Mouse (Mus musculus) left cerebral cortex, adult 2 months (tissue): ENCODE results near the gene Stk38l. TPM values are rescaled to one million over a fixed set of nuclear protein-coding genes. Genes with fewer than 3 reads are reported as not detected.

ENCODE experiments used
- DNase-seq, 2 experiments: peaks; one replicate each; pipeline ENCODE4 v3.0.0; 2021 to 2022; ENCODE audit warnings: low spot score in 2 of 2, mixed read lengths in 1 of 2; ENCODE audit errors: extremely low spot score in 1 of 2
- H3K27ac ChIP-seq: fragments of 200-600 bp; 2 replicates; pipeline ENCODE4 v1.8.1; 2022
- H3K4me3 ChIP-seq: fragments of 200-600 bp; 2 replicates; pipeline ENCODE4 v1.8.1; 2022
- CTCF ChIP-seq: fragments of 200-600 bp; IDR thresholded peaks from 2 replicates; pipeline ENCODE4 v1.8.1; 2022; ENCODE audit warnings: antibody characterized with exemption, mild to moderate bottlenecking, moderate library complexity
- intact Hi-C: fragments of 180-260 bp; cut with DNase I; formaldehyde crosslinking; loops from one replicate; pipeline ENCODE4 v1.15.1; 2025
- total RNA-seq, 2 experiments: library from RNA; stranded (reverse); gene quantifications; 2 replicates each; pipeline ENCODE4 v1.2.3; 2021

Stk38l gene
- total RNA-seq, 2 experiments from 2014 or later: 25.7 to 26.3 TPM

GRCm38 (mm10) chr6:146793527-146793926, 68.7 kb downstream of the Stk38l start:
- TF ChIP-seq CTCF: no peak
- intact Hi-C loops: no loop called here
- no peak overlapping the region for H3K27ac ChIP-seq
- DNase-seq: no peak
- no peak overlapping the region for H3K4me3 ChIP-seq

GRCm38 (mm10) chr6:146795166-146795923, 70.5 kb downstream of the Stk38l start:
- TF ChIP-seq CTCF: no peak; the same call in 1 of the 2 replicates
- DNase-seq: no peak
- H3K27ac ChIP-seq: no peak overlapping the region
- peak overlapping the region; percentile 56 for H3K4me3 ChIP-seq
- intact Hi-C loops: no loop called here

- H3K27ac ChIP-seq: peak within 1 kb of the TSS; percentile 53; the same call in 1 of the 2 replicates
- intact Hi-C loops: no loop called here
- peak within 1 kb of the TSS; percentile 56 for H3K4me3 ChIP-seq
- no peak for TF ChIP-seq CTCF
- peak; percentile 69 to 73 for DNase-seq
Observed at GRCm38 (mm10) chr6:146795924-146796545, 71.2 kb downstream of the Stk38l start, which contains the start of gene Arntl2. Gene Arntl2, plus strand, starts transcription at chr6:146796055.

GRCm38 (mm10) chr6:146797446-146797845, 72.7 kb downstream of the Stk38l start:
- DNase-seq: peak in 1 of 2 experiments; percentile 6
- H3K27ac ChIP-seq: no peak overlapping the region
- TF ChIP-seq CTCF: no peak
- no peak overlapping the region for H3K4me3 ChIP-seq
- intact Hi-C loops: no loop called here

- TF ChIP-seq CTCF: no peak
- no peak overlapping the region for H3K4me3 ChIP-seq
- DNase-seq: no peak
- intact Hi-C loops: no loop called here
- no peak overlapping the region for H3K27ac ChIP-seq
Observed at GRCm38 (mm10) chr6:146809991-146810390, 85.2 kb downstream of the Stk38l start.

GRCm38 (mm10) chr6:146813007-146813406, 88.2 kb downstream of the Stk38l start:
- intact Hi-C loops: no loop called here
- TF ChIP-seq CTCF: no peak

GRCm38 (mm10) chr6:146820177-146820965, 95.6 kb downstream of the Stk38l start:
- no peak; the same call in none of the 2 replicates for TF ChIP-seq CTCF
- no peak overlapping the region for H3K4me3 ChIP-seq
- intact Hi-C loops: loop anchor here (10.0 kb wide), 2 partner anchors 994 to 1134 kb away; no protein-coding TSS in a partner anchor
- DNase-seq: no peak
- H3K27ac ChIP-seq: no peak overlapping the region

More at GRCm38 (mm10) chr6:146813007-146813406, 88.2 kb downstream of the Stk38l start:
- no peak overlapping the region for H3K27ac ChIP-seq
- H3K4me3 ChIP-seq: no peak overlapping the region
- no peak for DNase-seq

GRCm38 (mm10) chr6:146821958-146822357, 97.2 kb downstream of the Stk38l start:
- intact Hi-C loops: loop anchor here (10.0 kb wide), 2 partner anchors 993 to 1133 kb away; no protein-coding TSS in a partner anchor
- no peak for DNase-seq
- no peak for TF ChIP-seq CTCF
- H3K27ac ChIP-seq: no peak overlapping the region
- H3K4me3 ChIP-seq: no peak overlapping the region

GRCm38 (mm10) chr6:146824727-146825486, 100.1 kb downstream of the Stk38l start:
- no peak overlapping the region for H3K4me3 ChIP-seq
- peak; percentile 91 for TF ChIP-seq CTCF
- peak; percentile 51 to 73 for DNase-seq
- no peak overlapping the region for H3K27ac ChIP-seq
- intact Hi-C loops: loop anchor here (2.0 to 10.0 kb wide), 4 partner anchors 140 to 1130 kb away; no protein-coding TSS in a partner anchor

GRCm38 (mm10) chr6:146825487-146825773, 100.6 kb downstream of the Stk38l start:
- TF ChIP-seq CTCF: no peak
- no peak overlapping the region for H3K4me3 ChIP-seq
- DNase-seq: no peak
- intact Hi-C loops: loop anchor here (2.0 to 10.0 kb wide), 4 partner anchors 139 to 1129 kb away; no protein-coding TSS in a partner anchor
- no peak overlapping the region for H3K27ac ChIP-seq

Other genes with a start within 250 kb of the Stk38l start
- 10 to 100 TPM; 12.3 to 15.4 TPM for gene Itpr2, start 222.8 kb upstream of the Stk38l start, total RNA-seq
- gene Fgfr1op2, start 147.8 kb upstream of the Stk38l start, total RNA-seq: 100 to 1,000 TPM in 1 of 2 experiments, 10 to 100 TPM in 1; 98.6 to 108 TPM
- 10 to 100 TPM; 38.4 to 38.6 TPM for gene Ints13, start 147.2 kb upstream of the Stk38l start, total RNA-seq
- 10 to 100 TPM; 44.1 to 44.8 TPM for gene Med21, start 82.4 kb upstream of the Stk38l start, total RNA-seq
- gene Tm7sf3, start 82.2 kb upstream of the Stk38l start, total RNA-seq: 10 to 100 TPM; 26.4 to 27.4 TPM
- gene Arntl2, start 71.1 kb downstream of the Stk38l start, total RNA-seq: 10 to 100 TPM in 1 of 2 experiments, 1 to 10 TPM in 1; 8.2 to 10.2 TPM
- not detected for gene Smco2, start 125.1 kb downstream of the Stk38l start, total RNA-seq
- 10 to 100 TPM; 61.0 to 61.6 TPM for gene Ppfibp1, start 163.5 kb downstream of the Stk38l start, total RNA-seq
- gene 1700034J05Rik, start 229.4 kb downstream of the Stk38l start, total RNA-seq: not detected